Mouse (Mus musculus): Measurements from ENCODE around the gene Psme2. TPM values are rescaled to one million over a fixed set of nuclear protein-coding genes. Genes with fewer than 3 reads are reported as not detected.

Gene Psme2
- polyA plus RNA-seq, 1 experiment from 2014 or later: 188 TPM

GRCm38 (mm10) chr14:55577871-55578667, 12.8 kb downstream of the Psme2 start, which contains the start of gene Psme1:
Gene Psme1, plus strand, starts transcription at chr14:55578123.
- ATAC-seq (ENCODE audit: insufficient read depth, low FRiP score, low TSS enrichment) (peak; percentile 84), DNase-seq (ENCODE audit: low spot score) (peak; percentile 85)
- Histone ChIP-seq H3K27me3 (ENCODE audit: control insufficient read depth, insufficient read depth, low read length) (no peaks in the 10 kb centered on the region), H3K4me3 (ENCODE audit: low read depth, low read length) (peak within 1 kb of the TSS; percentile 68), H3K9me3 (ENCODE audit: control insufficient read depth, low read length) (no peaks in the 10 kb centered on the region), H3K36me3 (ENCODE audit: control insufficient read depth, insufficient read depth, low read length) (no peaks in the 10 kb centered on the region), H3K27ac (ENCODE audit: low read depth, low read length) (peak within 1 kb of the TSS; percentile 36), H3K9ac (ENCODE audit: low read length) (peak within 1 kb of the TSS; percentile 88), H3K4me2 (ENCODE audit: low read depth) (peak within 1 kb of the TSS; percentile 89), H3K4me1 (ENCODE audit: control insufficient read depth, insufficient read depth, low read length) (peaks cover 8% of the 10 kb centered on the region; the same call in 1 of the 2 replicates)
- under 1% methylated on average over 25 of the region's 32 CpGs for WGBS

DNA sequence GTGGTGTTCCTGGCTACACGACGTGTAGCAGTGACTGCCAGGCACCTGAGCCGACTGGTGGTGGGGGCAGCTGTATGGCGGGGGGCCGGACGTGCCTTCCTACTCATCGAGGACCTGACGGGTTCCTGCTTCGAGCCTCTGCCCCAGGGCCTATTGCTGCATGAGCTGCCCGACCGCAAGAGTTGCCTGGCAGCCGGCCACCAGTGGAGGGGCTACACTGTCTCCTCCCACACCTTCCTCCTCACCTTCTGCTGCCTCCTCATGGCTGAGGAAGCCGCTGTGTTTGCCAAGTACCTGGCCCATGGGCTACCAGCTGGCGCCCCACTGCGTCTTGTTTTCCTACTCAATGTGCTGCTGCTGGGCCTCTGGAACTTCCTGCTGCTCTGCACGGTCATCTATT, 14.5 kb downstream of the Psme2 start:
- 87% methylated on average over 16 of the region's 16 CpGs for WGBS
- ATAC-seq (ENCODE audit: insufficient read depth, low FRiP score, low TSS enrichment) (no peak), DNase-seq (ENCODE audit: low spot score) (no peak)
- Histone ChIP-seq H3K27me3 (ENCODE audit: control insufficient read depth, insufficient read depth, low read length) (no peaks in the 10 kb centered on the region), H3K9ac (ENCODE audit: low read length) (no peak overlapping the region), H3K36me3 (ENCODE audit: control insufficient read depth, insufficient read depth, low read length) (no peaks in the 10 kb centered on the region), H3K4me1 (ENCODE audit: control insufficient read depth, insufficient read depth, low read length) (peaks cover 8% of the 10 kb centered on the region; the same call in 1 of the 2 replicates), H3K9me3 (ENCODE audit: control insufficient read depth, low read length) (no peaks in the 10 kb centered on the region), H3K4me3 (ENCODE audit: low read depth, low read length) (no peak overlapping the region), H3K27ac (ENCODE audit: low read depth, low read length) (no peak overlapping the region), H3K4me2 (ENCODE audit: low read depth) (no peak overlapping the region)

DNA sequence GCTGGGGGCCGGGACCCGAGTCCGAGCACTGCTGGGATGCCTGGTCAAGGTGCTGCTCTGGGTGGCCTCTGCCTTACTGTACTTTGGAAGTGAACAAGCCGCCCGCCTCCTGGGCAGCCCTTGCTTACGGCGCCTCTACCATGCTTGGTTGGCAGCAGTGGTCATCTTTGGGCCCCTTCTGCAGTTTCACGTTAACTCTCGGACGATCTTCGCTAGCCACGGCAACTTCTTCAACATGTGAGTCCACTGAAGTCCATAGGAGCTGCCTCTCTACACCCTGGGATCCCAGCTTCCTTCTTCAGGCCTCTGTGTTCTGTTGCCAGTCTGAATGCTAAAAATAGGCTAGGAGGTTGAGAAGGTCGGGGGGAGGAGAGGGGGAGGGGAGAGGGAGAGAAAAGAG, 15.2 kb downstream of the Psme2 start:
- DNase-seq (ENCODE audit: low spot score) (no peak), ATAC-seq (ENCODE audit: insufficient read depth, low FRiP score, low TSS enrichment) (no peak)
- Histone ChIP-seq H3K9ac (ENCODE audit: low read length) (no peak overlapping the region), H3K36me3 (ENCODE audit: control insufficient read depth, insufficient read depth, low read length) (no peaks in the 10 kb centered on the region), H3K4me3 (ENCODE audit: low read depth, low read length) (no peak overlapping the region), H3K9me3 (ENCODE audit: control insufficient read depth, low read length) (no peaks in the 10 kb centered on the region), H3K27ac (ENCODE audit: low read depth, low read length) (no peak overlapping the region), H3K4me2 (ENCODE audit: low read depth) (no peak overlapping the region), H3K27me3 (ENCODE audit: control insufficient read depth, insufficient read depth, low read length) (no peaks in the 10 kb centered on the region), H3K4me1 (ENCODE audit: control insufficient read depth, insufficient read depth, low read length) (peaks cover 8% of the 10 kb centered on the region; the same call in 1 of the 2 replicates)
- 82% methylated on average over 13 of the region's 13 CpGs for WGBS

GRCm38 (mm10) chr14:55575302-55575701, 15.6 kb downstream of the Psme2 start, which contains the start of gene Fitm1:
Gene Fitm1, plus strand, starts transcription at chr14:55575617.
- Histone ChIP-seq H3K4me3 (ENCODE audit: low read depth, low read length) (no peak within 1 kb of the TSS), H3K4me1 (ENCODE audit: control insufficient read depth, insufficient read depth, low read length) (peaks cover 8% of the 10 kb centered on the region; the same call in 1 of the 2 replicates), H3K4me2 (ENCODE audit: low read depth) (no peak within 1 kb of the TSS), H3K27ac (ENCODE audit: low read depth, low read length) (no peak within 1 kb of the TSS), H3K36me3 (ENCODE audit: control insufficient read depth, insufficient read depth, low read length) (no peaks in the 10 kb centered on the region), H3K9ac (ENCODE audit: low read length) (no peak within 1 kb of the TSS), H3K27me3 (ENCODE audit: control insufficient read depth, insufficient read depth, low read length) (no peaks in the 10 kb centered on the region), H3K9me3 (ENCODE audit: control insufficient read depth, low read length) (no peaks in the 10 kb centered on the region)
- 82% methylated on average over 8 of the region's 8 CpGs for WGBS
- DNase-seq (ENCODE audit: low spot score) (no peak), ATAC-seq (ENCODE audit: insufficient read depth, low FRiP score, low TSS enrichment) (no peak)

DNA sequence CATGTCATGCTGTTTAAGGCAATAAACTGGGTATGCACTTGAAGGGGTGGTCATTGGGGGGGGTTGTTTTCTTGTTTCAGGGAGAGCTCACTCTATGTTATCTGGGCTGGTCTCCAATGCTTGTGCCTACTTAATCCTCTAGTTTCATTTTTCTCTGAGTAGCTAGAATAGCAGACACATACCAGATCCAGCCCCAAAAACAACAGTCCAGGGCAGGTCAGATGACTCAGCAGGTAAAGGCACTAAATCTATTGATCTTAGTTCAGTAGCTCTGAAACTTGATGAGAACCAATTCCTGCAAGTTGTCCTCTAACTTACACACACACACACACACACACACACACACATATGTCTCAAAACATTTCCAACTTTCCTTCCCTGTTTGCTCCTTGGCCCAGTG, 19.2 kb downstream of the Psme2 start:
- no peak for ATAC-seq (ENCODE audit: insufficient read depth, low FRiP score, low TSS enrichment)

DNA sequence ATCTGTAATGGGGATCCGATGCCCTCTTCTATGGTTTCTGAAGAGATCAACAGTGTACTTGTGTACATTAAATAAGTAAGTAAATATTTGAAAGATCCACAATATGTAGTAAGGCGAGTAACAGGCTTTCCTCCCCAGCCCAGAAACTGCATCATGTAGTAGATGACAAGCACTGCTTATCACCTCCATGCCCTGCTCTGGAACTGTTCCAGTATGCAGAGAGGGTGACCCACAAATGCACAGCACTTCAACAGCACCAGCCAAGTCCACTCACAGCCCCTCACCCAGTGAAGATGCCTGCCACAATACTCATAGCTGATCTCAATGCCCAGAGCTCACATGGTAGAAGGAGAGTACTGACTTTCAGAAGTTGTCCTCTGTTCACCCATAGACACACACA, 20.3 kb downstream of the Psme2 start:
- no peaks in the 10 kb centered on the region for H3K27me3 ChIP-seq (ENCODE audit: control insufficient read depth, insufficient read depth, low read length)
- WGBS: 90% methylated on average over 2 of the region's 2 CpGs
- H3K4me2 ChIP-seq (ENCODE audit: low read depth): no peak overlapping the region
- H3K36me3 ChIP-seq (ENCODE audit: control insufficient read depth, insufficient read depth, low read length): 0 out of 2 replicates have a peak, but pooled peaks cover 3% of the 10 kb centered on the region
- H3K9ac ChIP-seq (ENCODE audit: low read length): no peak overlapping the region
- H3K27ac ChIP-seq (ENCODE audit: low read depth, low read length): no peak overlapping the region
- no peak overlapping the region for H3K4me3 ChIP-seq (ENCODE audit: low read depth, low read length)
- no peaks in the 10 kb centered on the region for H3K4me1 ChIP-seq (ENCODE audit: control insufficient read depth, insufficient read depth, low read length)
- no peaks in the 10 kb centered on the region for H3K9me3 ChIP-seq (ENCODE audit: control insufficient read depth, low read length)
- ATAC-seq (ENCODE audit: insufficient read depth, low FRiP score, low TSS enrichment) (no peak), DNase-seq (ENCODE audit: low spot score) (no peak)

More for the DNA sequence above, 19.2 kb downstream of the Psme2 start:
- DNase-seq (ENCODE audit: low spot score): no peak
- H3K27me3 ChIP-seq (ENCODE audit: control insufficient read depth, insufficient read depth, low read length): no peaks in the 10 kb centered on the region
- H3K4me1 ChIP-seq (ENCODE audit: control insufficient read depth, insufficient read depth, low read length): no peaks in the 10 kb centered on the region
- no peak overlapping the region for H3K4me3 ChIP-seq (ENCODE audit: low read depth, low read length)
- H3K36me3 ChIP-seq (ENCODE audit: control insufficient read depth, insufficient read depth, low read length): 0 out of 2 replicates have a peak, but pooled peaks cover 3% of the 10 kb centered on the region
- H3K9ac ChIP-seq (ENCODE audit: low read length): no peak overlapping the region
- H3K27ac ChIP-seq (ENCODE audit: low read depth, low read length): no peak overlapping the region
- H3K9me3 ChIP-seq (ENCODE audit: control insufficient read depth, low read length): no peaks in the 10 kb centered on the region
- H3K4me2 ChIP-seq (ENCODE audit: low read depth): no peak overlapping the region

DNA sequence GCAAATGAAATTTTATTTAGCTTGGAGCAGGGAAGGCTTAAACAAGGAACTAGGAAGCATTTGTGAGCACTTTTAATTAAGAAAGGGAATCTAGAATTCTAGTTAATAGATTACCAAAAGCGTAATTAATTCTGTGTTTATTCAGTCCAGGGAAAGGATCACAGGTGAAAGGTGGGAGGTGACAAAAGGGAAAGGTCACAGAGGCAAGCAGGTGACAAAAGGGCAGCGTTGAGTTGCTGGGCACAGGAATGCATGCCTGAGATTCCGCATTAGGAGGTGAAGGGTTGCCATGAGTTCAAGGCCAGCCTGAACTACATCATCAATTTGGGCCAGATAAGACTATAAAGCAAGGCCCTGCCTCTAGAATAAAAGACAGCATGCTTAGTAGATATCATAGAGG, 23.4 kb downstream of the Psme2 start:
- WGBS: 91% methylated on average over 3 of the region's 3 CpGs
- ATAC-seq (ENCODE audit: insufficient read depth, low FRiP score, low TSS enrichment) (no peak), DNase-seq (ENCODE audit: low spot score) (no peak)
- Histone ChIP-seq H3K36me3 (ENCODE audit: control insufficient read depth, insufficient read depth, low read length) (peaks cover 6% of the 10 kb centered on the region; the same call in 1 of the 2 replicates), H3K4me2 (ENCODE audit: low read depth) (no peak overlapping the region), H3K9ac (ENCODE audit: low read length) (no peak overlapping the region), H3K4me1 (ENCODE audit: control insufficient read depth, insufficient read depth, low read length) (no peaks in the 10 kb centered on the region), H3K27ac (ENCODE audit: low read depth, low read length) (no peak overlapping the region), H3K9me3 (ENCODE audit: control insufficient read depth, low read length) (no peaks in the 10 kb centered on the region), H3K4me3 (ENCODE audit: low read depth, low read length) (no peak overlapping the region), H3K27me3 (ENCODE audit: control insufficient read depth, insufficient read depth, low read length) (no peaks in the 10 kb centered on the region)

- ATAC-seq (ENCODE audit: insufficient read depth, low FRiP score, low TSS enrichment): no peak
- no peak overlapping the region for H3K4me2 ChIP-seq (ENCODE audit: low read depth)
- H3K27ac ChIP-seq (ENCODE audit: low read depth, low read length): no peak overlapping the region
- H3K9me3 ChIP-seq (ENCODE audit: control insufficient read depth, low read length): no peaks in the 10 kb centered on the region
- H3K4me3 ChIP-seq (ENCODE audit: low read depth, low read length): no peak overlapping the region
- no peak overlapping the region for H3K9ac ChIP-seq (ENCODE audit: low read length)
- H3K27me3 ChIP-seq (ENCODE audit: control insufficient read depth, insufficient read depth, low read length): no peaks in the 10 kb centered on the region
- WGBS: 86% methylated on average over 3 of the region's 3 CpGs
- DNase-seq (ENCODE audit: low spot score): no peak
- H3K4me1 ChIP-seq (ENCODE audit: control insufficient read depth, insufficient read depth, low read length): peaks cover 5% of the 10 kb centered on the region; the same call in 1 of the 2 replicates
- H3K36me3 ChIP-seq (ENCODE audit: control insufficient read depth, insufficient read depth, low read length): peaks cover 6% of the 10 kb centered on the region; the same call in 1 of the 2 replicates
Observed at GRCm38 (mm10) chr14:55565748-55566147, 25.2 kb downstream of the Psme2 start.

DNA sequence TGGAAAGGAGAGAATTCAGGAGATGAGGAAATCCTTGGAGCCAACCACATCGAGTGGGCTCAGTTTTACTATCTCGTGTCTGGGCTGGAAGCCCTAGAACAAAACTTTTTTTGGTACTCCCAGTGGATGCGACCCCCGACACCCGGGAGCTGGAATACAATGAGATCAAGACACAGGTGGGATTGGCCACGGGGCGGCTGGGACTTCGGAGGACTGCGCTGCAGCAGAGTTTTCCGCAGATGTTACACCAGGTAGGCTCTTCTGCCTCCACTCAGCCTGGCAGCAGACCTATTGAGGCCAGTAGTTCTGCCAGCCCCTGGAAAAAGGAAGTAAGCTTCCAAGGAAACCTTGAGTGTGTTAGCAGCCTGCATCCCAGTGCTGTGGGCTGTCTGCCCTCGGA, 27.7 kb downstream of the Psme2 start:
- H3K9ac ChIP-seq (ENCODE audit: low read length): no peak overlapping the region
- DNase-seq (ENCODE audit: low spot score) (no peak), ATAC-seq (ENCODE audit: insufficient read depth, low FRiP score, low TSS enrichment) (no peak)
- H3K36me3 ChIP-seq (ENCODE audit: control insufficient read depth, insufficient read depth, low read length): peaks cover 3% of the 10 kb centered on the region; the same call in 1 of the 2 replicates
- WGBS: 93% methylated on average over 11 of the region's 11 CpGs
- H3K4me1 ChIP-seq (ENCODE audit: control insufficient read depth, insufficient read depth, low read length): peaks cover 5% of the 10 kb centered on the region; the same call in 1 of the 2 replicates
- H3K27me3 ChIP-seq (ENCODE audit: control insufficient read depth, insufficient read depth, low read length): no peaks in the 10 kb centered on the region
- H3K4me2 ChIP-seq (ENCODE audit: low read depth): no peak overlapping the region
- H3K27ac ChIP-seq (ENCODE audit: low read depth, low read length): no peak overlapping the region
- H3K9me3 ChIP-seq (ENCODE audit: control insufficient read depth, low read length): no peaks in the 10 kb centered on the region
- no peak overlapping the region for H3K4me3 ChIP-seq (ENCODE audit: low read depth, low read length)
